Mouse (Mus musculus): Measurements from ENCODE around the gene Wasl.

DNA sequence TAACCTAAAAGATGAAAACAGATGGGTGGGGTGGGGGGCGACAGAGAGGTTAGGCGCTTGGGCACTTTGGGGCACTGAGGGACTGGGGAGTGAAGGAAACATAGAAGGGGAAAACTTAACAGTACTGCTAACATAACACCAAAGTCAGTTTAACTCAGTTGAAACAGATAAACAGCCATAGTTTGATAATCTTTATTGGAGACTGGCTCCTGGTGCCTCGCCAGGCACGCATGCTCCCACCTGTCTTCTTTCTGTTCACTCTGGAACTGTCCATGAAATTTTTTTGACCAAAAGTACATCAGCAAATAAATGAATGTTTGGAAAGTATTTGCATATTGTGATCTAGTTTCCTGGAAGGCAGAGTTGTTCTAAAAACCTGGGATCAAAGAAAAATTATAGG lies 23.5 kb downstream of the Wasl start:
- TF ChIP-seq CTCF (IDR thresholded peaks at IDR 0.05; ENCODE audit: extremely low read depth, insufficient read depth, low read length): no peak
- TF ChIP-seq POLR2A (IDR thresholded peaks at IDR 0.05; ENCODE audit: extremely low read depth, insufficient read depth, low read length): no peak

Measured in cortical plate, adult 2 months (tissue).